Mouse (Mus musculus): ENCODE measurements around the gene Eloa.

GRCm38 (mm10) chr4:135976146-135976545 lies 45.4 kb downstream of the Eloa start:
- TF ChIP-seq POLR2AphosphoS5 (IDR thresholded peaks at IDR 0.05; ENCODE audit: insufficient replicate concordance, low read depth, low read length) (no peak), CTCF (IDR thresholded peaks at IDR 0.05; ENCODE audit: low read depth, low read length) (no peak), TAL1 (conservative IDR thresholded peaks at IDR 0.05; ENCODE audit: low read depth, low read length) (no peak)

All from G1E (cell line).